Mouse (Mus musculus): ENCODE results near the gene Plac8.

DNA sequence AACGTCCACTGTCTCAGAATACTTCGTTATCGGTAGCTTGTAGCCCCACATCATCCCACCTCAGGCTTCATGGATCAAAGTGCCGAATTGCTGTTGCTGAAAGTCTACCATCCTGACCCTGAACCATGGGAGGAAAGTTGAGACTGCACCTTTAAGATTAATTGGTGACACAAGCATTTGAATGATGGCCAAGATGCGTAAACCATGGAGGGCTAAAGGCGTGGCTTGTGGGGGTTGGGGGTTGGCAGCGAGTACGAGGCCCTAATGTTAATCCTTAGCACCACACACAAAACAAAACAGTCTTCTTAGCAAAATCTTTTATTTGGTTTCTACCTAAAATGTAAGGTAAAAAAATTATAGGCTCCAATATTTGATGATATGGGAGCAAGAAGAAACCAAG is 18.6 kb downstream of the Plac8 start:
- TF ChIP-seq POLR2A (IDR thresholded peaks at IDR 0.05; ENCODE audit: control insufficient read depth in 1 of 2, insufficient read depth in 1 of 2, low read depth in 1 of 2, low read length in 2 of 2, poor library complexity in 1 of 2) (no peak), CHD2 (IDR thresholded peaks at IDR 0.05; ENCODE audit: low read length) (no peak), CTCF (IDR thresholded peaks at IDR 0.05 in 2 of 3, conservative IDR thresholded peaks at IDR 0.05 in 1 of 3; ENCODE audit: control insufficient read depth in 1 of 3, insufficient read depth in 1 of 3, low read depth in 2 of 3, low read length in 3 of 3, poor library complexity in 1 of 3, severe bottlenecking in 1 of 3) (no peak), BHLHE40 (IDR thresholded peaks at IDR 0.05; ENCODE audit: borderline replicate concordance, low read depth, low read length) (no peak), EP300 (IDR thresholded peaks at IDR 0.05; ENCODE audit: low read depth in 1 of 2, low read length in 2 of 2) (no peak), GATA1 (IDR thresholded peaks at IDR 0.05; ENCODE audit: low read depth, low read length) (no peak), NELFE (IDR thresholded peaks at IDR 0.05; ENCODE audit: low read depth, low read length) (no peak), SMC3 (IDR thresholded peaks at IDR 0.05; ENCODE audit: low read depth, low read length) (no peak)
